Mouse (Mus musculus): ENCODE data around the gene Inka2. TPM values are rescaled to one million over a fixed set of nuclear protein-coding genes. Genes with fewer than 3 reads are reported as not detected.

Inka2 gene
- polyA plus RNA-seq, 1 experiment: 1.5 TPM

GRCm38 (mm10) chr3:105701399-105701798, 3.0 kb upstream of the Inka2 start:
- WGBS: 52% methylated on average over 5 of the region's 5 CpGs
- TF ChIP-seq CTCF (IDR thresholded peaks at IDR 0.05; ENCODE audit: control insufficient read depth, insufficient read depth, low read length) (no peak), POLR2A (IDR thresholded peaks at IDR 0.05; ENCODE audit: borderline replicate concordance, control insufficient read depth, low read depth, low read length) (no peak)
- Histone ChIP-seq H3K27ac (ENCODE audit: control insufficient read depth, insufficient read depth, low read depth, low read length, poor library complexity) (no peak overlapping the region), H3K4me1 (ENCODE audit: control insufficient read depth, insufficient read depth, low read length) (no peaks in the 10 kb centered on the region; the same call in 1 of the 2 replicates), H3K4me3 (replicated peaks; ENCODE audit: control insufficient read depth, low read depth, low read length) (no peak overlapping the region)

DNA sequence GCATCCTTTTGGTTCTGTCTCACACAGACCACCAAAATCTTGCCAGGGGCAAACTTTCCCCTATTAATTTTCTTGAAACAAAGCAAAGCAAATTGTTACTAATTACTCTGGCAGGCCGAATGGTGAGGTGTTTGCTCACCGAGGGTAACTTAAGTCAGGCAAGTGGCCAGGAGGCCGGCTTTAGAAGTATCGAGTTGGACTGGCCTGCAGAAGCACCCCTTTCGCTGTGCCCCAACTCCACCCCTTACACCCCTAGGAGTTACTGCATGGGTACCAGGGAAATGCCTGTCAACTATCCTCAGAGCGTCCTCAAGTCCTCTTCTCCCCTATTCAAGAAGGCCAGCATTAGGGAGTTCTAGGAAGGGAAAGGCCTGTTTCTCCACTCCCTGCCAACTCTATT, 828 bp upstream of the Inka2 start:
- WGBS: 82% methylated on average over 6 of the region's 6 CpGs
- Histone ChIP-seq H3K4me1 (ENCODE audit: control insufficient read depth, insufficient read depth, low read length) (no peaks in the 10 kb centered on the region; the same call in 1 of the 2 replicates), H3K27ac (ENCODE audit: control insufficient read depth, insufficient read depth, low read depth, low read length, poor library complexity) (no peak overlapping the region), H3K4me3 (replicated peaks; ENCODE audit: control insufficient read depth, low read depth, low read length) (no peak overlapping the region)
- no peak for TF ChIP-seq POLR2A (IDR thresholded peaks at IDR 0.05; ENCODE audit: borderline replicate concordance, control insufficient read depth, low read depth, low read length)
- TF ChIP-seq CTCF (IDR thresholded peaks at IDR 0.05; ENCODE audit: control insufficient read depth, insufficient read depth, low read length): no peak

- no peak for TF ChIP-seq POLR2A (IDR thresholded peaks at IDR 0.05; ENCODE audit: borderline replicate concordance, control insufficient read depth, low read depth, low read length)
- WGBS: under 1% methylated on average over 28 of the region's 28 CpGs
- H3K4me3 ChIP-seq (replicated peaks; ENCODE audit: control insufficient read depth, low read depth, low read length): peak overlapping the region; percentile 70
- no peak overlapping the region for H3K27ac ChIP-seq (ENCODE audit: control insufficient read depth, insufficient read depth, low read depth, low read length, poor library complexity)
- no peaks in the 10 kb centered on the region for H3K4me1 ChIP-seq (ENCODE audit: control insufficient read depth, insufficient read depth, low read length)
These were observed 706 bp downstream of the Inka2 start for GRCm38 (mm10) chr3:105705061-105705549.

DNA sequence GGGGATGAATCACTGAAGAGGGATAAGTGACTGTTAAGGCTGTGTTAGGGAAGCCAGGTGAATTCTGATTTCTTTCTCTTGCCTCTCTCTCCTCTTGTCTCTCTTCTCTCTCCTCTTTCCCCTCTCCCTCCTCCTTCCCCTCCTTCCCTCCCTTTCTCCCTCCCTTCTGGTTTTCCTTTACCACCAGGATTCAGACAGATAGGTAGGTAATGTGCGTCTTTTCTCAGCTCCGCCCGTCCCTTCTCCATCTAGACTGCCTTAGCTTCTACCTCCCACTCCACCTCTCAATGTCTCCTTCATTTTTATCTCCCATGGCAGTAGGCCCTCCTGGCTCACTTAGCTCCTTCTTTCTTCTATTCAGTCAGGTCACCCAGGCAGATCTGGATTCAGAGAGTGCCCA, 1.2 kb downstream of the Inka2 start:
- Histone ChIP-seq H3K4me1 (ENCODE audit: control insufficient read depth, insufficient read depth, low read length) (no peaks in the 10 kb centered on the region), H3K4me3 (replicated peaks; ENCODE audit: control insufficient read depth, low read depth, low read length) (no peak overlapping the region), H3K27ac (ENCODE audit: control insufficient read depth, insufficient read depth, low read depth, low read length, poor library complexity) (no peak overlapping the region)
- WGBS: 59% methylated on average over 3 of the region's 3 CpGs
- TF ChIP-seq POLR2A (IDR thresholded peaks at IDR 0.05; ENCODE audit: borderline replicate concordance, control insufficient read depth, low read depth, low read length) (no peak), CTCF (IDR thresholded peaks at IDR 0.05; ENCODE audit: control insufficient read depth, insufficient read depth, low read length) (no peak)

DNA sequence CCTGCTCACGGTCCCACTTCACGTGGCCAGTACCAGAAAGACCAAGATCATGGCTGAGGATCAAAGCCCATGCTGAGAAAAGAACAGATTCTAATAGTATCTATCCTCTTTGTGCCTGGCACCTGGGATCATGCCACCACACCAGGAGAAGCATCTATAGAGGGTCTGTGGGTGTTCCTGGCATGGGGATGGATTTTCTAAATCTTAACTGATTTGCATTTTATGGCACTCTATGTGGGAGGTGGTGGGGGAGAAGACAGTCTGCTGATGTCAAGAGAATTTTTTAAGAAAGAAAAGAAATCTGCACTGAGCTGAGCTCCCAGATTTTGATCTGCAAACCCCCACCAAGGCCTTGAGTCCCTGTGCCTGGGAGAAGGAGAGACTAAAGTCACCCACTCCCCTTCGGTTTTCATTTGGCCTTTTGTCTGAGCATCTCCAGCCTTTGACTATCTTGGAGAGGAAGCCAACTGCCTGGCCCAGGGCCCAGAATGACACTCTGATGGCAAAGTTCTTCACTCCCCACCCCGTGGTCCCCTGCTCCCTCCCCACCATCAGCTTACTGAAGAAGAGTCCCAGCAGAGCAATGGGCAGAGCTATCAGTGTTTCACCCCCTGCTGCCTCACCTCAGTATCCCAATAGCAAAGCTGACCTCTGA, 2.1 kb downstream of the Inka2 start:
- no peak overlapping the region for H3K4me3 ChIP-seq (replicated peaks; ENCODE audit: control insufficient read depth, low read depth, low read length)
- no peak for TF ChIP-seq CTCF (IDR thresholded peaks at IDR 0.05; ENCODE audit: control insufficient read depth, insufficient read depth, low read length)
- no peak for TF ChIP-seq POLR2A (IDR thresholded peaks at IDR 0.05; ENCODE audit: borderline replicate concordance, control insufficient read depth, low read depth, low read length)
- no peak overlapping the region for H3K27ac ChIP-seq (ENCODE audit: control insufficient read depth, insufficient read depth, low read depth, low read length, poor library complexity)
- WGBS: 62% methylated on average over 4 of the region's 4 CpGs
- no peaks in the 10 kb centered on the region for H3K4me1 ChIP-seq (ENCODE audit: control insufficient read depth, insufficient read depth, low read length)

DNA sequence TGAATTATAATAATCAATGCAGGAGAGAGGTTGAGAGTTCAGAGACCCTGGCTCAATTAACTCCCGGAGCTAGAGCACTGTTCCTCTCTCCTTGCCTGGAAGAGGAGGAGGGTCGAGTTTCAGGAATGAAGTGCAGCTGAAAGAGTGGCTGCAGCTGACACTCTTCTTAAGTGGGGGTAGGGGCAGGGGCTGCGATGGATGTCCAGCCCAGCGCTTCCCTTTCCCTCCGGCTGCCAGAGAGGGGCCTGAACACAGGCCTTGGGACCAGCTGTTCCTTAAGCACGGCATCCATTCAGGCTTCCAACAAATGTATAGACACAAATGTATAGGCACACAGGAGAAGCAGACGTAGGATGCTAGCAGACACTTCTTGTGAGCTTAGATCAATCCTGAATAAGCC, 3.2 kb downstream of the Inka2 start:
- no peak overlapping the region for H3K27ac ChIP-seq (ENCODE audit: control insufficient read depth, insufficient read depth, low read depth, low read length, poor library complexity)
- no peak for TF ChIP-seq CTCF (IDR thresholded peaks at IDR 0.05; ENCODE audit: control insufficient read depth, insufficient read depth, low read length)
- no peak overlapping the region for H3K4me3 ChIP-seq (replicated peaks; ENCODE audit: control insufficient read depth, low read depth, low read length)
- WGBS: 82% methylated on average over 7 of the region's 7 CpGs
- H3K4me1 ChIP-seq (ENCODE audit: control insufficient read depth, insufficient read depth, low read length): no peaks in the 10 kb centered on the region

- Histone ChIP-seq H3K4me1 (ENCODE audit: control insufficient read depth, insufficient read depth, low read length) (no peaks in the 10 kb centered on the region), H3K27ac (ENCODE audit: control insufficient read depth, insufficient read depth, low read depth, low read length, poor library complexity) (no peak overlapping the region), H3K4me3 (replicated peaks; ENCODE audit: control insufficient read depth, low read depth, low read length) (no peak overlapping the region)
- 77% methylated on average over 6 of the region's 6 CpGs for WGBS
- TF ChIP-seq CTCF (IDR thresholded peaks at IDR 0.05; ENCODE audit: control insufficient read depth, insufficient read depth, low read length): no peak
- TF ChIP-seq POLR2A (IDR thresholded peaks at IDR 0.05; ENCODE audit: borderline replicate concordance, control insufficient read depth, low read depth, low read length): no peak
These were observed 5.8 kb downstream of the Inka2 start for GRCm38 (mm10) chr3:105710246-105710645.

DNA sequence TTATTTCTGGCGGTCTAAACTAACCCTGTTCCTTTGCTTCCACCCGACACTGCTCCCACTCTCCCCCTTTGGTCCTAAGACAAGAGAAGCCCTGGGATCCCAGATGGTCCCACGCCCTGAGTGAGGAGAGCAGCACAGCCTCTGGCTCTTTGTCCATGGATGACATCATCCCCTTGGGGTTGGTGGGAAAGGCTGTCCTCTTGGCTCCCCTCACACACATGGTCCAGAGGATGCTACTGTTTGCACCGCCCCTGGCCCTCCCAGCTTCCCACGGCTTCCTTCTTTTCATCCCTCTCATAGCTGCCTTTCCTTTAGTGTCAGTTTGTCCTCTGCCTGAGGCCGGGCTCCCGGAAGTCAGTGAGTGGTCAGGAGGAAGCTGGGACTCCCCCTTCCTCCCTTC, 7.3 kb downstream of the Inka2 start:
- 75% methylated on average over 7 of the region's 7 CpGs for WGBS
- no peak overlapping the region; the same call in 1 of the 2 replicates for H3K27ac ChIP-seq (ENCODE audit: control insufficient read depth, insufficient read depth, low read depth, low read length, poor library complexity)
- no peak overlapping the region for H3K4me3 ChIP-seq (replicated peaks; ENCODE audit: control insufficient read depth, low read depth, low read length)
- no peak for TF ChIP-seq CTCF (IDR thresholded peaks at IDR 0.05; ENCODE audit: control insufficient read depth, insufficient read depth, low read length)
- no peak for TF ChIP-seq POLR2A (IDR thresholded peaks at IDR 0.05; ENCODE audit: borderline replicate concordance, control insufficient read depth, low read depth, low read length)
- H3K4me1 ChIP-seq (ENCODE audit: control insufficient read depth, insufficient read depth, low read length): no peaks in the 10 kb centered on the region

- H3K27ac ChIP-seq (ENCODE audit: control insufficient read depth, insufficient read depth, low read depth, low read length, poor library complexity): no peak overlapping the region
- TF ChIP-seq POLR2A (IDR thresholded peaks at IDR 0.05; ENCODE audit: borderline replicate concordance, control insufficient read depth, low read depth, low read length) (no peak), CTCF (IDR thresholded peaks at IDR 0.05; ENCODE audit: control insufficient read depth, insufficient read depth, low read length) (no peak)
- H3K4me1 ChIP-seq (ENCODE audit: control insufficient read depth, insufficient read depth, low read length): no peaks in the 10 kb centered on the region
- no peak overlapping the region for H3K4me3 ChIP-seq (replicated peaks; ENCODE audit: control insufficient read depth, low read depth, low read length)
These were observed 8.4 kb downstream of the Inka2 start for GRCm38 (mm10) chr3:105712827-105713226.

All from bone marrow, adult 2 months (tissue).